Mouse (Mus musculus) neural tube, embryonic 15.5 days (tissue): ENCODE measurements around the gene Pikfyve. TPM values are rescaled to one million over a fixed set of nuclear protein-coding genes. Genes with fewer than 3 reads are reported as not detected.

Experiments used
- ATAC-seq: fragments of 200-750 bp; cut with Nextera tagmentation; 2 replicates; pipeline ENCODE4 v1.8.0; 2017; ENCODE audit warnings: mild to moderate bottlenecking, moderate TSS enrichment, moderate library complexity; ENCODE audit not compliant: low FRiP score
- H3K27ac ChIP-seq: fragments of 300-500 bp; sonication (generic); replicated peaks from 2 replicates; pipeline ENCODE4 v1.5.1; 2015; ENCODE audit warnings: mild to moderate bottlenecking, inconsistent platforms
- H3K27me3 ChIP-seq: fragments of 300-500 bp; sonication (generic); replicated peaks from 2 replicates; pipeline ENCODE4 v1.6.1; 2015; ENCODE audit warnings: inconsistent platforms
- H3K36me3 ChIP-seq: fragments of 300-500 bp; sonication (generic); 2 replicates; pipeline ENCODE4 v1.6.1; 2015; ENCODE audit warnings: inconsistent platforms
- H3K4me1 ChIP-seq: fragments of 300-500 bp; sonication (generic); 2 replicates; pipeline ENCODE4 v1.6.1; 2015; ENCODE audit warnings: inconsistent platforms
- H3K4me2 ChIP-seq: fragments of 300-500 bp; sonication (generic); 2 replicates; pipeline ENCODE4 v1.6.1; 2015; ENCODE audit warnings: inconsistent platforms, mild to moderate bottlenecking, moderate library complexity
- H3K4me3 ChIP-seq: fragments of 300-500 bp; sonication (generic); replicated peaks from 2 replicates; pipeline ENCODE4 v1.5.1; 2015; ENCODE audit warnings: mild to moderate bottlenecking, inconsistent platforms
- H3K9ac ChIP-seq: fragments of 300-500 bp; sonication (generic); replicated peaks from 2 replicates; pipeline ENCODE4 v1.6.1; 2015; ENCODE audit warnings: mild to moderate bottlenecking, inconsistent platforms
- H3K9me3 ChIP-seq: fragments of 300-500 bp; sonication (generic); replicated peaks from 2 replicates; pipeline ENCODE4 v1.6.1; 2016; ENCODE audit warnings: inconsistent platforms
- WGBS: fragments of 180-500 bp; shearing (Covaris S2); methylation state at CpG from one replicate; pipeline ENCODE4 v1.1.7; 2015; ENCODE audit warnings: mixed read lengths; 5-methylcytosine and 5-hydroxymethylcytosine counted together
- polyA plus RNA-seq: library from polyadenylated mRNA; unstranded; fragments of >200 nt; fragmentation: Nextera tagmentation; extraction: Ambion mirVana; gene quantifications from 2 replicates; pipeline ENCODE4 v1.2.1, GENCODE M21; 2015

The Pikfyve gene
- polyA plus RNA-seq, 1 experiment from 2014 or later, result 9.6 TPM

DNA sequence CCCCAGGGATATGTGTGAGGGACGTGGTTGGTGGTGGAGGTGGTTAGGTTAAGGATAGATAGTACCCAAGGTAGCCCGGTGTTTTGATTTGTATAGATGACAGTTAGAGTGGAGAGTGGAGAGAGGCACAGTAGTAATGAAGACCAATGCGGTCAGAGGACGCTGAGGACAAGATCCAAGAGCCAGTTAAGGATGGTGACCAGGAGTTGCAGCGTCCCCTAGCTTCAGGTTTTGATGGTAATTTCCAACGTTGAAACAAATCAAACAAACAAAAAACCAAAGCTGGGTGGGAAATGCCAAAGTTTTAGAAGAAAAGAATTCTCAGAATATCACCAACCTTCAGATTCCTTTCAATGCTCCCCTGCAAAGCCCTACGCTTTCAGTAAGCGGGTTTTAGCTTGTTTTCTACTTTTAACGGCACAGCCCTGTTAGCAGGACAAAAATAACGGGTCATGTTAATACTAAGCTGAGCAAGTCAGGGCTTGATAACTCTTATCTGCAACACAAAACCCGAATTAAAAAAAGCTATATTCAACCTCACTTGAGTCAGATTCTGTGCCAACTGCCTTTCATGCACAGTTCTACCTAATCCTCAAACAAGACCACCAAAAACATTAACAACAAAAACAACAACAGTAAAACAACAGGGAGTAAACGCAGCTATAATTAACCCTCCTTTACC, 818 bp upstream of the Pikfyve start:
- H3K4me3 ChIP-seq, result peak overlapping the region; percentile 98
- no peaks in the 10 kb centered on the region for H3K9me3 ChIP-seq
- 28% methylated on average over 12 of the region's 12 CpGs for WGBS
- H3K27ac ChIP-seq, result peak overlapping the region; percentile 78
- no peak for ATAC-seq
- H3K4me1 ChIP-seq, result peaks cover 21% of the 10 kb centered on the region
- H3K27me3 ChIP-seq, result no peaks in the 10 kb centered on the region
- peak overlapping the region; percentile 50 for H3K9ac ChIP-seq
- peak overlapping the region; percentile 83 for H3K4me2 ChIP-seq
- no peaks in the 10 kb centered on the region for H3K36me3 ChIP-seq

DNA sequence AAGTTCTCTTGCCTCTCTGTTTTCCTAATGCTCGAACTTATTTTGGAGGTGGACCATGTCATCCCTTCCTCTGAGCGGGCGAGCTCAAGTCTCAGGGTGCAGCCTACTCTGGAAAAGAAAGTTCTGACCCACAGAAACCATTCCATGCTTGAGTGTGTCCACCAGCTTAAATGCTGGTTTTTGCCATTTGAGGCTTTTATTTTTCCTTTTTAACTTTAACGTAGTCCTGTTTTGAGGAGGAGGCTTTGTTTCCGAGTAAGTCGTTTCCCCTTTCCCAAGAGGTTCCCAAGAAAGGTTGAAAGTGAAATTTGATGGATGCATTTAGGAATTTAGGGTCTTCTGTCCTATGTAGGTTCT, 569 bp downstream of the Pikfyve start:
- Histone ChIP-seq H3K4me1 (peaks cover 21% of the 10 kb centered on the region), H3K27ac (peak overlapping the region; percentile 90), H3K9me3 (no peaks in the 10 kb centered on the region), H3K4me3 (peak overlapping the region; percentile 98), H3K9ac (peak overlapping the region; percentile 82), H3K4me2 (peak overlapping the region; percentile 83), H3K27me3 (no peaks in the 10 kb centered on the region), H3K36me3 (peaks cover 3% of the 10 kb centered on the region; the same call in 1 of the 2 replicates)
- WGBS, result 0% methylated on average over 6 of the region's 6 CpGs
- no peak for ATAC-seq

- H3K27me3 ChIP-seq, result no peaks in the 10 kb centered on the region
- ATAC-seq, result no peak
- H3K9ac ChIP-seq, result no peak overlapping the region
- no peaks in the 10 kb centered on the region for H3K9me3 ChIP-seq
- H3K4me1 ChIP-seq, result peaks cover 21% of the 10 kb centered on the region
- WGBS, result 91% methylated on average over 4 of the region's 4 CpGs
- H3K36me3 ChIP-seq, result peaks cover 22% of the 10 kb centered on the region
- no peak overlapping the region for H3K27ac ChIP-seq
- no peak overlapping the region for H3K4me2 ChIP-seq
- H3K4me3 ChIP-seq, result no peak overlapping the region
These were observed 3.7 kb downstream of the Pikfyve start for GRCm38 (mm10) chr1:65190172-65190571.

DNA sequence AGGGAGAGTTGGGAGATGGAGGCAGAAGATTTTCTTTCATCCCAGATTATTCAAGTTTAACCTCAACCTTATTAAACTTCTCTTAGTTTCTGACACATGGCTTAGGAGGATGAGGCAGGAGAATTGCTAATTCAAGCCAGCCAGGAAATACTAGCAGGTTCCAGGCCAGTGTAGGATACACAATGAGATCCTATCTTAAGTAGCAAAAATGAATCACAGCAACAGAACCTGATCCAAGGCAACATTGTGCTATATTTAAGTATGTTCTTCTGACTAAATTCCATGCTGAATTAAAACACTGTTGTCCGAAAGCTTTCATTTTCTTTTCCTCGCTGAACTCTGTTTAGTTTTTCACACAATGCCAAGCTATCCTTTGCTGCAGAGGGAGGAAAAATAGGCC, 6.7 kb downstream of the Pikfyve start:
- Histone ChIP-seq H3K27ac (no peak overlapping the region), H3K36me3 (peaks cover 36% of the 10 kb centered on the region)
- ATAC-seq, result no peak

GRCm38 (mm10) chr1:65198425-65198824, 11.9 kb downstream of the Pikfyve start:
- Histone ChIP-seq H3K4me1 (no peaks in the 10 kb centered on the region), H3K27me3 (no peaks in the 10 kb centered on the region), H3K36me3 (peaks cover 30% of the 10 kb centered on the region), H3K27ac (no peak overlapping the region), H3K9ac (no peak overlapping the region), H3K4me2 (no peak overlapping the region), H3K9me3 (no peaks in the 10 kb centered on the region), H3K4me3 (no peak overlapping the region)
- WGBS, result 80% methylated on average over 2 of the region's 2 CpGs
- no peak for ATAC-seq

More for the DNA sequence above, 6.7 kb downstream of the Pikfyve start:
- 95% methylated on average over 2 of the region's 2 CpGs for WGBS
- Histone ChIP-seq H3K9ac (no peak overlapping the region), H3K9me3 (no peaks in the 10 kb centered on the region), H3K27me3 (no peaks in the 10 kb centered on the region), H3K4me3 (no peak overlapping the region), H3K4me2 (no peak overlapping the region), H3K4me1 (peaks cover 7% of the 10 kb centered on the region)

- Histone ChIP-seq H3K27ac (no peak overlapping the region), H3K4me3 (no peak overlapping the region), H3K36me3 (peaks cover 29% of the 10 kb centered on the region), H3K9ac (no peak overlapping the region), H3K4me1 (no peaks in the 10 kb centered on the region), H3K4me2 (no peak overlapping the region), H3K27me3 (no peaks in the 10 kb centered on the region), H3K9me3 (no peaks in the 10 kb centered on the region)
- no peak for ATAC-seq
- 98% methylated on average over 2 of the region's 2 CpGs for WGBS
These were observed 12.4 kb downstream of the Pikfyve start for GRCm38 (mm10) chr1:65198861-65199260.

- H3K9me3 ChIP-seq, result no peaks in the 10 kb centered on the region
- H3K27ac ChIP-seq, result no peak overlapping the region
- peaks cover 51% of the 10 kb centered on the region for H3K36me3 ChIP-seq
- H3K4me1 ChIP-seq, result no peaks in the 10 kb centered on the region
- no peaks in the 10 kb centered on the region for H3K27me3 ChIP-seq
- H3K4me2 ChIP-seq, result no peak overlapping the region
- ATAC-seq, result no peak
- H3K9ac ChIP-seq, result no peak overlapping the region
- 87% methylated on average over 1 of the region's 1 CpGs for WGBS
- no peak overlapping the region for H3K4me3 ChIP-seq
These were observed 17.8 kb downstream of the Pikfyve start for GRCm38 (mm10) chr1:65204299-65204698.

DNA sequence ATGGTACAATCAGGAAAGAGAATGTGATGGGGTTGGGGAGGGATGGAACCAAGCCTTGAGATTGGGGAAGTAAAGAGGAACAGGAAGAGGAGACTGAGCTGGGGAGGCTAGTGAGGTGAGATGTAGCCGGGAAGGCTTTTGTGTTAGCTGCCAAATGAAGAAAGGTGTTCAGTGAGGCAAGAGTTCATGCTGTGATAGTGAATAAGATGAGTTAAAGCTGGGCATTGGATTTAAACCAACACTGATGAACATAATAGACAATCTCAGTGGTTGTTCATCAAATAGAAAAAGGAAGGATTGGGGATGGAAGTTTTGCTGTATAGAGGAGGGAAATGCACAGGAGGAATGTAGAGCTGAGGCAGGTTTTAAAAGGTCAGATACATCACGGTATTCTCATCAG, 26.7 kb downstream of the Pikfyve start:
- Histone ChIP-seq H3K4me1 (no peaks in the 10 kb centered on the region), H3K9me3 (peaks cover 6% of the 10 kb centered on the region; the same call in 1 of the 2 replicates), H3K27me3 (no peaks in the 10 kb centered on the region), H3K36me3 (peaks cover 37% of the 10 kb centered on the region), H3K4me3 (no peak overlapping the region), H3K27ac (no peak overlapping the region), H3K4me2 (no peak overlapping the region), H3K9ac (no peak overlapping the region)
- ATAC-seq, result no peak
- WGBS, result 53% methylated on average over 2 of the region's 2 CpGs

GRCm38 (mm10) chr1:65217567-65217966, 31.1 kb downstream of the Pikfyve start:
- Histone ChIP-seq H3K4me2 (no peak overlapping the region), H3K27me3 (no peaks in the 10 kb centered on the region), H3K4me3 (no peak overlapping the region), H3K9me3 (no peaks in the 10 kb centered on the region), H3K36me3 (peaks cover 21% of the 10 kb centered on the region), H3K27ac (no peak overlapping the region), H3K9ac (no peak overlapping the region), H3K4me1 (no peaks in the 10 kb centered on the region)
- 93% methylated on average over 2 of the region's 2 CpGs for WGBS
- no peak for ATAC-seq

DNA sequence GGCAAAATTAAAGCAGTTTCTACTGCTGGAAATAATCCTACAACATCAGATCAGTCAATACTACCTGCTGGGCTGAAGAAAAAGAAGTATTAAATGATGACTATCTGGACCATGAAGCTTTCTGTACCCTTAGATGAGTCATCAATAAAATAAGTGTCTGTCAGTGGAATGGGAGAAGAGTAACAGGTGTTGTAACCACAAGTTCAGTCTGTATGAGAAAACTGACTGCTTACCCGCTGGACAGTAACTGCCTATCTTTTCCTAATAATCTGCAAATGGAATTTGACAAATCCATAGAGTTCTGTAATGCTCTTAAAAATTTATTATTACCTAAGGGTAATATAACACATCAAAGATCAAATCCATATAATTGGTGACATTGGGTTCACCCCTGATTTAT, 31.5 kb downstream of the Pikfyve start:
- no peak overlapping the region for H3K4me3 ChIP-seq
- no peak overlapping the region for H3K27ac ChIP-seq
- H3K27me3 ChIP-seq, result no peaks in the 10 kb centered on the region
- H3K36me3 ChIP-seq, result peaks cover 24% of the 10 kb centered on the region
- H3K9me3 ChIP-seq, result no peaks in the 10 kb centered on the region
- H3K9ac ChIP-seq, result no peak overlapping the region
- no peaks in the 10 kb centered on the region for H3K4me1 ChIP-seq
- 90% methylated on average over 1 of the region's 1 CpGs for WGBS
- ATAC-seq, result no peak
- H3K4me2 ChIP-seq, result no peak overlapping the region

DNA sequence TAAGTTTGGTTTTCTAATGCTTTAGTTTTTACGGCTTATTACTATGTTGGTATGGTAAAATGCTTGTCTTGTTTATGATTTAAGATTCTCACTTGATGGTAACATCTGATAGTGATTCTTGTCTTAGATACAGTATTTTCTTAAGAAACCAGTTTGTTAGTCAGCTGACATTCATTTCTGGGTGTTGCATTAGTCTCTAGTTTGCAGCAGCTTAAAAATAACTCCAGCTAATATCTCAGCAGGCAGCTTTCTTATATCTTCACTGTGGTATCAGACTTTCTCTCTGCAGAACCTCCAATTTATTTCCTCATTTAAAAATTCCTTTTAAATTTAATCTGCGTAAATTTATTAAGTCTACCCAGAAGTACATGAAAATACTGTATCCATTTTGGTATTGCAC, 37.2 kb downstream of the Pikfyve start:
- H3K4me1 ChIP-seq, result no peaks in the 10 kb centered on the region
- ATAC-seq, result no peak
- H3K4me2 ChIP-seq, result no peak overlapping the region
- H3K9ac ChIP-seq, result no peak overlapping the region
- H3K9me3 ChIP-seq, result no peaks in the 10 kb centered on the region
- H3K36me3 ChIP-seq, result peaks cover 38% of the 10 kb centered on the region
- WGBS, result 99% methylated on average over 2 of the region's 2 CpGs
- H3K27me3 ChIP-seq, result no peaks in the 10 kb centered on the region
- H3K27ac ChIP-seq, result no peak overlapping the region
- H3K4me3 ChIP-seq, result no peak overlapping the region

GRCm38 (mm10) chr1:65227681-65228080, 41.2 kb downstream of the Pikfyve start:
- Histone ChIP-seq H3K4me2 (no peak overlapping the region), H3K27ac (no peak overlapping the region), H3K27me3 (no peaks in the 10 kb centered on the region), H3K9me3 (no peaks in the 10 kb centered on the region), H3K9ac (no peak overlapping the region), H3K4me1 (no peaks in the 10 kb centered on the region), H3K4me3 (no peak overlapping the region), H3K36me3 (peaks cover 21% of the 10 kb centered on the region)
- ATAC-seq, result no peak
- 77% methylated on average over 2 of the region's 2 CpGs for whole genome bisulfite sequencing
